Mouse (Mus musculus): Measurements from ENCODE around the gene Hebp1.

Gene Hebp1

GRCm38 (mm10) chr6:135197921-135198532, at the start of gene Hebp1, which contains the start of gene Fam234b:
Hebp1 (minus strand) TSS chr6:135198022.
Fam234b (plus strand) TSS chr6:135197977.
- DNase-seq (ENCODE audit: low read depth in 1 of 2, low spot score in 2 of 2): peak; percentile 16 to 49

DNA sequence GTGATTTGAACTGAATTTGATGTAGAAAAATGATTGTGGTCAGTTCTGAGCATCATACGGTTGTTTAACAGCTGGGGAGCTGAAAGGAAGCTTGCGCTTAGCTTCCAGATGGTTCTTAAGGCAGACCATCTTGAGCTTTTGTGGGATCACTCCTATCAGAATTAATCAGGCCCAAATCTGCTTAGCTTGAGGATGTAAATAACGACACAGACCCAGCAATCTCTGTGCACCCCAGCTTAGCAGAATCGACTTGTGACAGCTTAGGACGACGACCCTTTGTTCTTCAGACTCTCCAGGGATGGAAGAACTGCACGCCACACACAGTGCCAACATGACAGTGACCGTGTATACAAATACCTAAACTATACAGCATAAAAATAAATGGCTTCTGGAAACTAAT, 47.8 kb upstream of the Hebp1 start:
- DNase-seq (ENCODE audit: low read depth in 1 of 2, low spot score in 2 of 2): no peak

- DNase-seq (ENCODE audit: low read depth in 1 of 2, low spot score in 2 of 2): no peak
These were observed 42.5 kb upstream of the Hebp1 start for GRCm38 (mm10) chr6:135240361-135240760.

DNA sequence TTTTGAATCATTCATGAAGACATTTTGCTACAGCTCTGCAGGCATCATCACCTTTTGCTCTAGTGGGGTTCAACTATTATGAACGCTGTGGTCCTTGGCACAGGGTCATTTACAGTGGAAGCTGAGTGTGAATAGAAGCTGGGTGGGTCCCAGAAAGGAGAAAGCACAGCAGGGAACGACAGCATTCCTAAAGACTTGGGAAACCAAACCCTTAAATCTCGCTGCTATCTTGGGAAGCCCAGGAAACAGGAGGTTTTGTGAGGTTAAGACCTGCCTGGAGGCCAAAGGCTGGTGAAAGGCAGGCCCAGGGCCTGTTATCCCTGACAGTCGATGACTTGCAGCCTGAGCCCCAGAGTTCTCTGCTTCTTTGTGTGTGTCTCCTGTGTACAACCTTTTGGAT, 40.4 kb upstream of the Hebp1 start:
- DNase-seq (ENCODE audit: low read depth in 1 of 2, low spot score in 2 of 2): no peak

DNA sequence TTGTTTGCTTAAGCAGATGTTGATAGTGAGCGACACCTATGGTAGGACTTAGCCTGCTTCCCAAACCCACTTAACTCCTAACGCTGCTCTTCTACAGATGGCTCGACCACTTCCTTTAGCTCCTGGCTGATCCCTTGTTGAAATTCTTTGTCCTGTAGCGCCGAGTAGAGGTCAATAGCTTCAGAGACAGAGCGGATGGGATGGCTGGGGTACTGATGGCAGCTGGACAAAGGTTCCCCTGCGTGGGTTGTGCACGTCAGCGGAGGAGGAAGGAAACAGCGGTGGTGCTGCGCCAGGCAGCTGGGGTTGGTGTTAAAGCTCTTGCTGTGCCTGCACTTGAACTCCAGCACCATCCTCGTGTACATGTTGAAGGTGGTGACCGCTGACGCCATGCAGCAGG, 39.5 kb upstream of the Hebp1 start:
- no peak for DNase-seq (ENCODE audit: low read depth in 1 of 2, low spot score in 2 of 2)

GRCm38 (mm10) chr6:135236576-135236975, 38.8 kb upstream of the Hebp1 start:
- DNase-seq (ENCODE audit: low read depth in 1 of 2, low spot score in 2 of 2): no peak

DNA sequence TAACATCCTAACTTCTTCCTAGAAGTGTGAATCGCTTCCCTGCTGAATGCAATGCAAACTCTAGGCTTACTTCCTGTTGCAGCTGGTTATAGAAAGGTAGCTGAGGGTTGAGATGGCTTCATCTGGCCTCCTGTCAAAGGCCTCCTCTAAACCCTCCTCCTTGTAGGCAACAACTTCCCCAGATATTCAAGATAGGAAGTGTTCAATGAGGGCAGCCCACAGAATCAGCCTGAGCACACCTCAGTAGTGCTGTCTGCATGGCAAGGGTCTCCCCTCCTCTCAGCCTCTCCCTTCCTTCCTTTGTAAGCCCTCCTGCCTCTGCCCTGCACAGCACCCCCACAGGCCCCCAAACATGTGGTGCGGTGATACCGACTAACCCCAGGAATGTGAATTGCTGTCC, 37.9 kb upstream of the Hebp1 start:
- no peak for DNase-seq (ENCODE audit: low read depth in 1 of 2, low spot score in 2 of 2)

- no peak for DNase-seq (ENCODE audit: low read depth in 1 of 2, low spot score in 2 of 2)
These were observed 34.8 kb upstream of the Hebp1 start for GRCm38 (mm10) chr6:135232443-135233182.

GRCm38 (mm10) chr6:135230586-135230985, 32.8 kb upstream of the Hebp1 start:
- no peak for DNase-seq (ENCODE audit: low read depth in 1 of 2, low spot score in 2 of 2)

- DNase-seq (ENCODE audit: low read depth in 1 of 2, low spot score in 2 of 2): peak in 1 of 2 experiments; percentile 13
These were observed 30.7 kb upstream of the Hebp1 start for GRCm38 (mm10) chr6:135228465-135228941.

GRCm38 (mm10) chr6:135223786-135224416, 26.1 kb upstream of the Hebp1 start:
- no peak for DNase-seq (ENCODE audit: low read depth in 1 of 2, low spot score in 2 of 2)

GRCm38 (mm10) chr6:135219916-135220315, 22.1 kb upstream of the Hebp1 start:
- no peak for DNase-seq (ENCODE audit: low read depth in 1 of 2, low spot score in 2 of 2)

DNA sequence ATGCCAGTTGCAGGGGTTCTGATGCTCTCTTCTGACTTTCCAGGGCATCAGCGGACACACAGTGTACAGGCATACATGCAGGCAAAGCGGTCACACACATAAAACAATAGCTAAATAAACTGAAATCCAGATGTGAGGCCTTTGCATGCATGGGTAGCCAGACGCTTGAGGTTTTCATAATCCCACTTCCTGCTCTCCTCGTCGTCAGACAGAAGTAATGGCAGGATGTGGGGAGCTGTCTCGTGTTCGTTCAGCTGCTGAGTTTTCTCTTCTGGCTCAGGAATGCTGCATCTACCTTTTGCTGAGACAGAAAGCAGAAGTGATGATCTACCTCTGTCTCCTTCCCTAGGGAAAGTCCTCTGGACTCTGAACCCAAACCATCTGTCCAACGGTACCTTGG, 20.5 kb upstream of the Hebp1 start:
- DNase-seq (ENCODE audit: low read depth in 1 of 2, low spot score in 2 of 2): no peak

DNA sequence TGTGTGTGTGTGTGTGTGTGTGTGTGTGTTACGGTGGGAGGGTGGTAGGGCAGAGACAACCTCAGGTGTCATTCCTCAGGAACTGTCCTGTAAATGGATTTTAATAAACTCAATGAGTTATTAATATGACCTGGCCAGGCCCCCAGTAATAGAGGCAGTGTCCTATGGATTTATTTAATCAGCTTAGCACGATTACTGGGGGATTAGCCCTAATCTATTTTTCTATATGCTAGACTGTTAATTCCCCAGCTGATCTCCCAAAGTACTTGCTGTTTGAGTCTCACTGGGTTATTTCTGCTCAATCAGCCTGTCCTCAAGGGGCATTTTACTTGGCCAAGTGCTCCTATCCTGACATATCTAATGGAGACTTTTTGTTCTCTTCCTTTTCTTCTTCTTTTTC, 14.8 kb upstream of the Hebp1 start:
- DNase-seq (ENCODE audit: low read depth in 1 of 2, low spot score in 2 of 2): no peak

GRCm38 (mm10) chr6:135211169-135211568, 13.3 kb upstream of the Hebp1 start:
- DNase-seq (ENCODE audit: low read depth in 1 of 2, low spot score in 2 of 2): no peak

DNA sequence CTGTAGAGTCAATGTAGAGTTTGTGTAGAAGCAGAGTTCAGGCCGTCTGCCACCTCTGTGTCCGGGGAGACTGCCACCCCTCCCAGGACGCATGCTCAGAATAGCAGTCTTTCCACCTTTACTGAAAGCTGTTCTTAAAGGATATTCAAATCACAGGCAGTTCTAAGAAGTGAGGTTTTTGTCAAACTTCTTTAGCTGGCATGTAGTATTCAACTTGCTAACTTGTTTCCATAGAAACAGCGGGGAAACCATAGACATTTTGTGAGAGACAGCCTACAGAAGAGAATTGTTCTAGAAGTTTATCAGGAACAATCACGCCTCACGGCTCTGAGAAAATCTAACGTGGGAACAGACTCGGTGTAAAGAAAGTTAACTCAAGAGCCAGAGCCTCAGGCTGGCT, 9.1 kb upstream of the Hebp1 start:
- no peak for DNase-seq (ENCODE audit: low read depth in 1 of 2, low spot score in 2 of 2)

DNA sequence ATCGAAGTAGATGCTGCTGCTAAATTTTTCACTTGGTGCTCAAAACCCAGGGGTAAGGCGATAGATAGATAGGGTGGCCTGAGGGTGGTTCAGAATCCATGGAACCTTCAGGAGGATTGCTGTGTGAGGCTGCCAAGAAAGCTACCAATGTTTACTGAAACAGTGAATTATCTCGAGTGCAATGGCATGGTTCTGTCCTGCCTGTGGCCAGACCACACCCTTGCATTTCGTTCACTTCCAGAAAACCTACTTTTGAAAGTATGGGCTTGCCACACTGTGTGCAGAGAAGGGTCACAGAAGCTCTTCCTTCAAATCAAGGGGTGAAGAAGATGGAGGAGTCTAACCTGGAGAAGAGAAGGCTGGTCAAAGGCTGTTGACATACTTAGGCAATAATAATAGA, 8.0 kb upstream of the Hebp1 start:
- DNase-seq (ENCODE audit: low read depth in 1 of 2, low spot score in 2 of 2): no peak

- no peak for DNase-seq (ENCODE audit: low read depth in 1 of 2, low spot score in 2 of 2)
These were observed 7.0 kb upstream of the Hebp1 start for GRCm38 (mm10) chr6:135204869-135205268.

GRCm38 (mm10) chr6:135203737-135204136, 5.9 kb upstream of the Hebp1 start:
- no peak for DNase-seq (ENCODE audit: low read depth in 1 of 2, low spot score in 2 of 2)

GRCm38 (mm10) chr6:135202668-135203067, 4.8 kb upstream of the Hebp1 start:
- DNase-seq (ENCODE audit: low read depth in 1 of 2, low spot score in 2 of 2): no peak

- no peak for DNase-seq (ENCODE audit: low read depth in 1 of 2, low spot score in 2 of 2)
These were observed 2.5 kb upstream of the Hebp1 start for GRCm38 (mm10) chr6:135200122-135200957.
